Mouse (Mus musculus): ENCODE measurements around the gene Baz2b. TPM values are rescaled to one million over a fixed set of nuclear protein-coding genes. Genes with fewer than 3 reads are reported as not detected.

Baz2b gene
- polyA plus RNA-seq, 1 experiment from 2014 or later: 54.8 TPM

GRCm38 (mm10) chr2:60221236-60221635, 11.6 kb upstream of the Baz2b start:
- 0 out of 2 replicates have a peak, but pooled peaks cover 5% of the 10 kb centered on the region for H3K36me3 ChIP-seq
- H3K9ac ChIP-seq: no peak overlapping the region
- H3K27ac ChIP-seq (ENCODE audit: poor library complexity, severe bottlenecking): no peak overlapping the region
- no peaks in the 10 kb centered on the region for H3K27me3 ChIP-seq (replicated peaks)
- H3K9me3 ChIP-seq (replicated peaks): no peaks in the 10 kb centered on the region
- H3K4me2 ChIP-seq: 0 out of 2 replicates have a peak overlapping the region, but pooled peaks have one; percentile 18
- peaks cover 33% of the 10 kb centered on the region for H3K4me1 ChIP-seq (replicated peaks)
- H3K4me3 ChIP-seq: no peak overlapping the region
- no peak for ATAC-seq (ENCODE audit: insufficient number of reproducible peaks, low FRiP score)
- 59% methylated on average over 6 of the region's 6 CpGs for WGBS

- Histone ChIP-seq H3K9ac (no peak overlapping the region), H3K4me2 (no peak overlapping the region), H3K4me1 (replicated peaks) (peaks cover 52% of the 10 kb centered on the region), H3K27me3 (replicated peaks) (no peaks in the 10 kb centered on the region), H3K9me3 (replicated peaks) (no peaks in the 10 kb centered on the region), H3K4me3 (no peak overlapping the region), H3K36me3 (peaks cover 7% of the 10 kb centered on the region), H3K27ac (ENCODE audit: poor library complexity, severe bottlenecking) (peak overlapping the region; percentile 43; the same call in 1 of the 2 replicates)
- WGBS: 68% methylated on average over 6 of the region's 6 CpGs
- ATAC-seq (ENCODE audit: insufficient number of reproducible peaks, low FRiP score): no peak
Observed at GRCm38 (mm10) chr2:60217620-60218019, 8.0 kb upstream of the Baz2b start.

- H3K27me3 ChIP-seq (replicated peaks): no peaks in the 10 kb centered on the region
- WGBS: 81% methylated on average over 4 of the region's 4 CpGs
- H3K36me3 ChIP-seq: peaks cover 7% of the 10 kb centered on the region
- H3K4me2 ChIP-seq: no peak overlapping the region
- ATAC-seq (ENCODE audit: insufficient number of reproducible peaks, low FRiP score): no peak
- no peak overlapping the region for H3K27ac ChIP-seq (ENCODE audit: poor library complexity, severe bottlenecking)
- no peak overlapping the region for H3K4me3 ChIP-seq
- H3K9ac ChIP-seq: no peak overlapping the region
- H3K4me1 ChIP-seq (replicated peaks): peaks cover 59% of the 10 kb centered on the region
- H3K9me3 ChIP-seq (replicated peaks): no peaks in the 10 kb centered on the region
Observed at GRCm38 (mm10) chr2:60216547-60217153, 7.0 kb upstream of the Baz2b start.

GRCm38 (mm10) chr2:60214683-60215082, 5.0 kb upstream of the Baz2b start:
- Histone ChIP-seq H3K9ac (no peak overlapping the region), H3K4me3 (no peak overlapping the region), H3K36me3 (peaks cover 7% of the 10 kb centered on the region), H3K27ac (ENCODE audit: poor library complexity, severe bottlenecking) (no peak overlapping the region), H3K27me3 (replicated peaks) (no peaks in the 10 kb centered on the region), H3K4me2 (no peak overlapping the region), H3K4me1 (replicated peaks) (peaks cover 57% of the 10 kb centered on the region), H3K9me3 (replicated peaks) (no peaks in the 10 kb centered on the region)
- ATAC-seq (ENCODE audit: insufficient number of reproducible peaks, low FRiP score): no peak
- 92% methylated on average over 2 of the region's 2 CpGs for WGBS

GRCm38 (mm10) chr2:60212488-60212887, 2.8 kb upstream of the Baz2b start:
- no peak overlapping the region for H3K4me3 ChIP-seq
- no peak overlapping the region for H3K4me2 ChIP-seq
- no peak for ATAC-seq (ENCODE audit: insufficient number of reproducible peaks, low FRiP score)
- no peak overlapping the region for H3K9ac ChIP-seq
- H3K27ac ChIP-seq (ENCODE audit: poor library complexity, severe bottlenecking): no peak overlapping the region
- H3K36me3 ChIP-seq: peaks cover 7% of the 10 kb centered on the region
- no peaks in the 10 kb centered on the region for H3K27me3 ChIP-seq (replicated peaks)
- H3K4me1 ChIP-seq (replicated peaks): peaks cover 58% of the 10 kb centered on the region
- H3K9me3 ChIP-seq (replicated peaks): no peaks in the 10 kb centered on the region

GRCm38 (mm10) chr2:60210821-60211220, 1.2 kb upstream of the Baz2b start:
- H3K9me3 ChIP-seq (replicated peaks): no peaks in the 10 kb centered on the region
- peak overlapping the region; percentile 86 for H3K27ac ChIP-seq (ENCODE audit: poor library complexity, severe bottlenecking)
- 7% methylated on average over 5 of the region's 5 CpGs for WGBS
- H3K4me3 ChIP-seq: peak overlapping the region; percentile 100
- H3K9ac ChIP-seq: peak overlapping the region; percentile 100
- peak overlapping the region; percentile 83 for H3K4me2 ChIP-seq
- peaks cover 42% of the 10 kb centered on the region for H3K4me1 ChIP-seq (replicated peaks)
- no peak for ATAC-seq (ENCODE audit: insufficient number of reproducible peaks, low FRiP score)
- peaks cover 12% of the 10 kb centered on the region for H3K36me3 ChIP-seq
- H3K27me3 ChIP-seq (replicated peaks): no peaks in the 10 kb centered on the region

GRCm38 (mm10) chr2:60209122-60209611, 472 bp downstream of the Baz2b start:
- peak; percentile 68 for ATAC-seq (ENCODE audit: insufficient number of reproducible peaks, low FRiP score)
- peak overlapping the region; percentile 100 for H3K9ac ChIP-seq
- peak overlapping the region; percentile 83 for H3K4me2 ChIP-seq
- peak overlapping the region; percentile 100 for H3K4me3 ChIP-seq
- under 1% methylated on average over 32 of the region's 35 CpGs for WGBS
- H3K9me3 ChIP-seq (replicated peaks): no peaks in the 10 kb centered on the region
- H3K4me1 ChIP-seq (replicated peaks): peaks cover 33% of the 10 kb centered on the region
- peaks cover 23% of the 10 kb centered on the region for H3K36me3 ChIP-seq
- H3K27ac ChIP-seq (ENCODE audit: poor library complexity, severe bottlenecking): peak overlapping the region; percentile 86
- no peaks in the 10 kb centered on the region for H3K27me3 ChIP-seq (replicated peaks)

GRCm38 (mm10) chr2:60205795-60206194, 3.8 kb downstream of the Baz2b start:
- peaks cover 11% of the 10 kb centered on the region for H3K4me1 ChIP-seq (replicated peaks)
- no peak overlapping the region for H3K9ac ChIP-seq
- no peaks in the 10 kb centered on the region for H3K27me3 ChIP-seq (replicated peaks)
- no peaks in the 10 kb centered on the region for H3K9me3 ChIP-seq (replicated peaks)
- peaks cover 28% of the 10 kb centered on the region for H3K36me3 ChIP-seq
- ATAC-seq (ENCODE audit: insufficient number of reproducible peaks, low FRiP score): no peak
- WGBS: 84% methylated on average over 6 of the region's 6 CpGs
- H3K27ac ChIP-seq (ENCODE audit: poor library complexity, severe bottlenecking): no peak overlapping the region
- no peak overlapping the region for H3K4me3 ChIP-seq
- H3K4me2 ChIP-seq: no peak overlapping the region

- Histone ChIP-seq H3K27ac (ENCODE audit: poor library complexity, severe bottlenecking) (no peak overlapping the region), H3K4me3 (no peak overlapping the region), H3K9me3 (replicated peaks) (no peaks in the 10 kb centered on the region), H3K4me2 (no peak overlapping the region), H3K4me1 (replicated peaks) (peaks cover 8% of the 10 kb centered on the region), H3K27me3 (replicated peaks) (no peaks in the 10 kb centered on the region), H3K9ac (no peak overlapping the region), H3K36me3 (peaks cover 28% of the 10 kb centered on the region)
- WGBS: 80% methylated on average over 6 of the region's 6 CpGs
- ATAC-seq (ENCODE audit: insufficient number of reproducible peaks, low FRiP score): no peak
Observed at GRCm38 (mm10) chr2:60204162-60204561, 5.5 kb downstream of the Baz2b start.

GRCm38 (mm10) chr2:60203733-60204132, 5.9 kb downstream of the Baz2b start:
- H3K27ac ChIP-seq (ENCODE audit: poor library complexity, severe bottlenecking): no peak overlapping the region
- WGBS: 95% methylated on average over 4 of the region's 4 CpGs
- no peaks in the 10 kb centered on the region for H3K9me3 ChIP-seq (replicated peaks)

GRCm38 (mm10) chr2:60202900-60203530, 6.6 kb downstream of the Baz2b start:
- H3K4me1 ChIP-seq (replicated peaks): peaks cover 5% of the 10 kb centered on the region
- 74% methylated on average over 8 of the region's 8 CpGs for WGBS
- no peak overlapping the region for H3K4me2 ChIP-seq
- no peak overlapping the region for H3K27ac ChIP-seq (ENCODE audit: poor library complexity, severe bottlenecking)
- peaks cover 28% of the 10 kb centered on the region for H3K36me3 ChIP-seq
- no peak overlapping the region for H3K9ac ChIP-seq
- no peak overlapping the region for H3K4me3 ChIP-seq
- no peaks in the 10 kb centered on the region for H3K27me3 ChIP-seq (replicated peaks)
- H3K9me3 ChIP-seq (replicated peaks): no peaks in the 10 kb centered on the region
- ATAC-seq (ENCODE audit: insufficient number of reproducible peaks, low FRiP score): no peak

More at GRCm38 (mm10) chr2:60203733-60204132, 5.9 kb downstream of the Baz2b start:
- peaks cover 28% of the 10 kb centered on the region for H3K36me3 ChIP-seq
- no peak overlapping the region for H3K4me2 ChIP-seq
- H3K9ac ChIP-seq: no peak overlapping the region
- no peak for ATAC-seq (ENCODE audit: insufficient number of reproducible peaks, low FRiP score)
- no peak overlapping the region for H3K4me3 ChIP-seq
- peaks cover 8% of the 10 kb centered on the region for H3K4me1 ChIP-seq (replicated peaks)
- no peaks in the 10 kb centered on the region for H3K27me3 ChIP-seq (replicated peaks)
